Mouse (Mus musculus): ENCODE data around the gene Ccdc146.

Gene Ccdc146

GRCm38 (mm10) chr5:21424614-21425602 is at the start of gene Ccdc146, which contains the start of gene Fam185a:
Gene Ccdc146, minus strand, starts transcription at chr5:21424677.
Gene Fam185a, plus strand, starts transcription at chr5:21424958.
- peak; percentile 87 to 91 for DNase-seq (ENCODE audit: low spot score in 2 of 2)

GRCm38 (mm10) chr5:21468100-21468499 is 43.6 kb upstream of the Ccdc146 start:
- DNase-seq (ENCODE audit: low spot score in 2 of 2), result no peak

GRCm38 (mm10) chr5:21467387-21467786 is 42.9 kb upstream of the Ccdc146 start:
- DNase-seq (ENCODE audit: low spot score in 2 of 2), result no peak

GRCm38 (mm10) chr5:21440833-21441530 is 16.5 kb upstream of the Ccdc146 start:
- no peak for DNase-seq (ENCODE audit: low spot score in 2 of 2)

- DNase-seq (ENCODE audit: low spot score in 2 of 2), result no peak
These were observed 15.1 kb upstream of the Ccdc146 start for GRCm38 (mm10) chr5:21439446-21440110.

- DNase-seq (ENCODE audit: low spot score in 2 of 2), result no peak
These were observed 14.0 kb upstream of the Ccdc146 start for GRCm38 (mm10) chr5:21438428-21438827.

GRCm38 (mm10) chr5:21436471-21436975 is 12.0 kb upstream of the Ccdc146 start:
- DNase-seq (ENCODE audit: low spot score in 2 of 2), result no peak

- no peak for DNase-seq (ENCODE audit: low spot score in 2 of 2)
These were observed 9.9 kb upstream of the Ccdc146 start for GRCm38 (mm10) chr5:21434148-21434929.

GRCm38 (mm10) chr5:21426666-21427065 is 2.2 kb upstream of the Ccdc146 start:
- no peak for DNase-seq (ENCODE audit: low spot score in 2 of 2)

- peak in 1 of 2 experiments; percentile 18 for DNase-seq (ENCODE audit: low spot score in 2 of 2)
These were observed 3.9 kb downstream of the Ccdc146 start for GRCm38 (mm10) chr5:21420609-21421008.

- DNase-seq (ENCODE audit: low spot score in 2 of 2), result no peak
These were observed 5.9 kb downstream of the Ccdc146 start for GRCm38 (mm10) chr5:21418613-21419012.

GRCm38 (mm10) chr5:21414116-21414820 is 10.2 kb downstream of the Ccdc146 start:
- DNase-seq (ENCODE audit: low spot score in 2 of 2), result no peak

- DNase-seq (ENCODE audit: low spot score in 2 of 2), result no peak
These were observed 11.2 kb downstream of the Ccdc146 start for GRCm38 (mm10) chr5:21413322-21413721.

GRCm38 (mm10) chr5:21412056-21412455 is 12.4 kb downstream of the Ccdc146 start:
- no peak for DNase-seq (ENCODE audit: low spot score in 2 of 2)

- peak; percentile 44 to 50 for DNase-seq (ENCODE audit: low spot score in 2 of 2)
These were observed 13.2 kb downstream of the Ccdc146 start for GRCm38 (mm10) chr5:21411261-21411666.

GRCm38 (mm10) chr5:21395205-21395840 is 29.2 kb downstream of the Ccdc146 start:
- no peak for DNase-seq (ENCODE audit: low spot score in 2 of 2)

- DNase-seq (ENCODE audit: low spot score in 2 of 2), result no peak
These were observed 29.9 kb downstream of the Ccdc146 start for GRCm38 (mm10) chr5:21394562-21394961.

- no peak for DNase-seq (ENCODE audit: low spot score in 2 of 2)
These were observed 32.7 kb downstream of the Ccdc146 start for GRCm38 (mm10) chr5:21391616-21392384.

GRCm38 (mm10) chr5:21388855-21389254 is 35.6 kb downstream of the Ccdc146 start:
- no peak for DNase-seq (ENCODE audit: low spot score in 2 of 2)
